Mouse (Mus musculus) thymus, adult 2 months (tissue): ENCODE measurements around the gene Eri3. TPM values are rescaled to one million over a fixed set of nuclear protein-coding genes. Genes with fewer than 3 reads are reported as not detected.

ENCODE experiments used
- DNase-seq: peaks from one replicate; pipeline ENCODE4 v3.0.0; 2021
- H3K27ac ChIP-seq: fragments of 200-500 bp; 2 replicates; pipeline ENCODE4 v1.5.1; 2012; ENCODE audit warnings: low read length, control low read depth; ENCODE audit not compliant: control insufficient read depth, insufficient read depth
- H3K27me3 ChIP-seq: fragments of 200-500 bp; 2 replicates; pipeline ENCODE4 v1.6.1; 2012; ENCODE audit warnings: mild to moderate bottlenecking, low read length, moderate library complexity, mixed read lengths; ENCODE audit not compliant: control insufficient read depth, insufficient read depth
- H3K36me3 ChIP-seq: fragments of 200-500 bp; 2 replicates; pipeline ENCODE4 v1.6.1; 2012; ENCODE audit warnings: mild to moderate bottlenecking, low read length, moderate library complexity; ENCODE audit not compliant: control insufficient read depth, insufficient read depth
- H3K4me1 ChIP-seq: fragments of 200-500 bp; replicated peaks from 2 replicates; pipeline ENCODE4 v1.6.1; 2012; ENCODE audit warnings: low read length; ENCODE audit not compliant: control insufficient read depth, insufficient read depth
- H3K4me3 ChIP-seq: fragments of 200-500 bp; 2 replicates; pipeline ENCODE4 v1.5.1; 2012; ENCODE audit warnings: mild to moderate bottlenecking, low read length, control low read depth, moderate library complexity; ENCODE audit not compliant: control insufficient read depth, insufficient read depth
- CTCF ChIP-seq: fragments of 200-500 bp; IDR thresholded peaks from 2 replicates; pipeline ENCODE4 v1.5.1; 2012; ENCODE audit warnings: mild to moderate bottlenecking, control low read depth, low read length, moderate library complexity, borderline replicate concordance; ENCODE audit not compliant: control insufficient read depth, poor library complexity, insufficient read depth; ENCODE audit errors: extremely low read depth
- POLR2A ChIP-seq: fragments of 200-500 bp; IDR thresholded peaks from 2 replicates; pipeline ENCODE4 v1.6.1; 2012; ENCODE audit warnings: mild to moderate bottlenecking, low read length, control low read depth, moderate library complexity; ENCODE audit not compliant: control insufficient read depth, poor library complexity, insufficient read depth; ENCODE audit errors: extremely low read depth
- WGBS: fragments of 180-500 bp; shearing (Covaris S2); methylation state at CpG from one replicate; pipeline ENCODE4 v1.1.7; 2018; 5-methylcytosine and 5-hydroxymethylcytosine counted together
- polyA plus RNA-seq: library from polyadenylated mRNA; depleted of rRNA; stranded (reverse); fragments of >200 nt; gene quantifications from 2 replicates; pipeline ENCODE4 v1.2.3, GENCODE M21; 2012

The Eri3 gene
- polyA plus RNA-seq, 1 experiment, result 89.9 TPM

DNA sequence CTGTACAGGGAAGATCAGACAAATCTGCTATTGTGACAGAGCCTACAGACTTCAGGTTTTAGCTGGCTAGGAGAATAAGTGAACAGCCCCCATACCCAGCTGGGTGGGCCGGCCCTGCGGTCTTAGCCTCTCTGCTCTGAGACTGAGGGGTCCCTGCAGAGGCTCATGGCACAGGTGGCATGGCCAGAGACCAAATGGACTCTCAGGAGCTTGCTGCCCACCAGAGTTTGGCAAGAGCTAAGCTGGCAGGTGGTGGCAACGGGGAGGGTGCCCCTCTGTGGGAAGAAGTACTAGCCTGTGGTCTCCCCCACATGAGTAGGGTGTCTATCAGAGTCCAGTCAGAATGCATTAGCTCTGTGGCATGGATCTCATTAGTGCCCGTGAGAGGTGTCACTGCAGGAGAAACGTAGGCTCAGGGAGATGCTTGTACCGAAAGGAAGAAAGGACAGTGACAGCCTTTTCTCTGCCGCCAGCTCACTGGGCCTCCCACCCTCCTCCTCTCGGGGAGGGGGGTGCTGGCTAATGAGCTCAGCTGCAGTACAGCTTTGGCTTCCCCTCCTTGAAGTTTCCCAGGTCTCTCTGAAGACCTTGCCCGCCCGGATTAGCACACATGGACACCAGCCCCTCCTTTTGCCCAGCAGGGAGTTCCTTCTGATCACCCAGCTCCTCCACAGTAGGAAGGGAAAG is 104.0 kb downstream of the Eri3 start:
- WGBS, result 94% methylated on average over 10 of the region's 10 CpGs
- DNase-seq, result no peak
- Histone ChIP-seq H3K4me1 (no peaks in the 10 kb centered on the region), H3K27me3 (no peaks in the 10 kb centered on the region), H3K4me3 (no peak overlapping the region), H3K36me3 (no peaks in the 10 kb centered on the region), H3K27ac (no peak overlapping the region)
- no peak for TF ChIP-seq POLR2A
- TF ChIP-seq CTCF, result no peak

GRCm38 (mm10) chr4:117654703-117655499 is 104.7 kb downstream of the Eri3 start:
- Histone ChIP-seq H3K27ac (no peak overlapping the region), H3K27me3 (no peaks in the 10 kb centered on the region), H3K4me3 (no peak overlapping the region), H3K4me1 (no peaks in the 10 kb centered on the region), H3K36me3 (no peaks in the 10 kb centered on the region)
- 96% methylated on average over 9 of the region's 9 CpGs for WGBS
- DNase-seq, result no peak
- TF ChIP-seq CTCF, result no peak
- no peak for TF ChIP-seq POLR2A

- no peak overlapping the region for H3K4me3 ChIP-seq
- DNase-seq, result no peak
- no peak overlapping the region for H3K27ac ChIP-seq
- no peaks in the 10 kb centered on the region for H3K36me3 ChIP-seq
- no peaks in the 10 kb centered on the region for H3K27me3 ChIP-seq
- TF ChIP-seq POLR2A, result no peak
- no peak for TF ChIP-seq CTCF
- H3K4me1 ChIP-seq, result no peaks in the 10 kb centered on the region
- 96% methylated on average over 5 of the region's 5 CpGs for WGBS
Observed at GRCm38 (mm10) chr4:117655500-117655863, 105.3 kb downstream of the Eri3 start.

DNA sequence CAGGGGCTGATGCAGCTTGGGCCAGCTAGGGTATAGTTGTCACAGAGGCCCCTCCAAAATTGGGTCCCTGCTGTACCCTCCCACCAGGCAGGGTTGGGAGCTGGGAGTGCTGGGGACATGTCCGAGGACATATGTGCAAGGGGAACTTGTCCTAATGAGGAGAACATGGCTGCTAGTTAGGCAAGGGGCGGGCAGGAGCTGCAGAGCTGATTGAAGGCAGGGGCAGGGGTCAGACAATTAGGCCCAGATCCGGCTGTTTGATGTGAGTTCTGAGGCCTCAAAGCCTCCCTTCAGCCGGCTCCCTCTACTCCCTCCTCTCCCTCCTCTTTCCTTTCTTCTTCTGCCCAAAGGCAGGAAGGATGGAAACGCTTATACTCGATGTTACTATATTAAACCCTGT is 106.8 kb downstream of the Eri3 start:
- H3K4me3 ChIP-seq, result no peak overlapping the region
- no peak for TF ChIP-seq POLR2A
- TF ChIP-seq CTCF, result no peak
- DNase-seq, result no peak
- H3K27ac ChIP-seq, result no peak overlapping the region
- WGBS, result 93% methylated on average over 6 of the region's 6 CpGs
- no peaks in the 10 kb centered on the region for H3K36me3 ChIP-seq
- H3K27me3 ChIP-seq, result no peaks in the 10 kb centered on the region
- no peaks in the 10 kb centered on the region for H3K4me1 ChIP-seq

GRCm38 (mm10) chr4:117657646-117658045 is 107.5 kb downstream of the Eri3 start:
- no peak for DNase-seq
- H3K4me1 ChIP-seq, result no peaks in the 10 kb centered on the region
- WGBS, result 94% methylated on average over 4 of the region's 4 CpGs
- TF ChIP-seq CTCF, result no peak
- TF ChIP-seq POLR2A, result no peak
- no peaks in the 10 kb centered on the region for H3K27me3 ChIP-seq
- H3K4me3 ChIP-seq, result no peak overlapping the region
- H3K27ac ChIP-seq, result no peak overlapping the region
- no peaks in the 10 kb centered on the region for H3K36me3 ChIP-seq

- Histone ChIP-seq H3K27ac (no peak overlapping the region), H3K27me3 (no peaks in the 10 kb centered on the region), H3K4me3 (no peak overlapping the region), H3K36me3 (no peaks in the 10 kb centered on the region), H3K4me1 (no peaks in the 10 kb centered on the region)
- TF ChIP-seq POLR2A (no peak), CTCF (0 out of 2 replicates have a peak, but pooled peaks have one; percentile 39)
- no peak for DNase-seq
- 78% methylated on average over 14 of the region's 14 CpGs for WGBS
Observed at GRCm38 (mm10) chr4:117658582-117659444, 108.6 kb downstream of the Eri3 start.
